Mouse (Mus musculus) heart, postnatal 25 days (tissue): ENCODE measurements around the gene Slc22a1. TPM values are rescaled to one million over a fixed set of nuclear protein-coding genes. Genes with fewer than 3 reads are reported as not detected.

ENCODE experiments used
- DNase-seq: peaks from one replicate; pipeline ENCODE4 v3.0.0; 2022; ENCODE audit warnings: low spot score
- intact Hi-C: fragments of 180-260 bp; cut with DNase I; formaldehyde crosslinking; loops from one replicate; pipeline ENCODE4 v1.15.1; 2025
- total RNA-seq, 2 experiments: library from RNA; stranded (reverse); gene quantifications; 2 replicates each; pipeline ENCODE4 v1.2.3; 2021

The Slc22a1 gene
- total RNA-seq, 2 experiments from 2014 or later, result 11.3 to 12.8 TPM

GRCm38 (mm10) chr17:12641087-12641486, 34.5 kb downstream of the Slc22a1 start:
- no peak for DNase-seq
- intact Hi-C loops, result no loop called here

DNA sequence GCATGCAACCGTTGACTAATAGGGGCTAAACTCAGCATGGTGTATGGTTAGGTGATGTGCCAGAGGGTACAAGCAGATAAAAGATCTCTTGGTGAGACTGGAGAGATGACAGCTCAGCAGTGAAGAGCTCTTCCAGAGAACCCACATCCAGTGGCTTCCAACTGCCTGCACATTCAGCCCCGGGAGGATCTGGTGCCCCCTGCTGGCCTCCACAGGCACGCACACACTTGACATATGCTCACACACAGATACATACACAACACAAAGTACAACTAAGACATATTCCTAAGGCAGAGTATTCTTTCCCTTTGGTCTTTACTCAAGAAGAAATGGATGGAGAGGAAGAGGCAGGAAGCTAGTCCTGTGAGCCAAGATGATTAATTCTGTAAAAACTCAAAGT, 36.0 kb downstream of the Slc22a1 start:
- intact Hi-C loops, result no loop called here
- no peak for DNase-seq

GRCm38 (mm10) chr17:12634814-12635213, 40.8 kb downstream of the Slc22a1 start:
- DNase-seq, result no peak
- intact Hi-C loops, result no loop called here

GRCm38 (mm10) chr17:12631771-12632600, 43.6 kb downstream of the Slc22a1 start:
- intact Hi-C loops, result no loop called here
- DNase-seq, result no peak

DNA sequence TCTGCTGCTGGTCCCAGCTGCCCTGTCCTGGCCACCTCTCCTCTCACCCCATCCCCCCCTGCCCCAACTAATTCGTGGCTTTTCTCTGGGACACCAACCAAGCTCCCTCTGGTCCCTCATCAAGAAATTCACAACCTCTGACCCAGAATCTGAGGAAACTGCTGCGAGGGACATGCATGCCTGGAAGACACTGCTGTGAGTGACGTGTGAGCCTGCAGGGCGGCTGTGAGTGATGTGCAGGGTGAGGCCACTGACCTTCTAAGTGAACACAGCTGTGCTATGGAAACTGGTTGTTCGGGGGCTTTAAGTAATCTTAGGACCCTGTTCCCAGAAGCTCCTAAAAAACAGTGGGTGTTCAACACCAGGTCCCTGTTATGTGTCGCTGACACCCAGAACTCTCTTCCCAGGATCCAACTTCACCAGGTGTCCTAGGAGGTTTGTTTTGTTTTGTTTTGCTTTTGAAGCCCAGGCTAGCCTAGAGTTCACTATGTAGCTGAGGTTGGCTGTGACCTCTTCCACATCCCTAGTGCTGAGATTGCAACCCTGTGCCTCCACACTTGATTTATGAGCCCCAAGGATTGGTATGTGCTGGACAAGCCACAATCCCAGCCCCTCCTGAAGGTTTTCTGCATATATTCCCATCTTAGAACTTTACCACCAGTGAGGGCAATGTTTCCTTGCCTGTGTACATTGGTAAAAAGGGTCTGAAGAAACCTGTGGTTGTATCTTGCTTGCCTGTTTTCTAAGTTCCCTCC, 44.5 kb downstream of the Slc22a1 start:
- intact Hi-C loops, result no loop called here
- no peak for DNase-seq

GRCm38 (mm10) chr17:12627983-12628382, 47.6 kb downstream of the Slc22a1 start:
- no peak for DNase-seq
- intact Hi-C loops, result no loop called here

DNA sequence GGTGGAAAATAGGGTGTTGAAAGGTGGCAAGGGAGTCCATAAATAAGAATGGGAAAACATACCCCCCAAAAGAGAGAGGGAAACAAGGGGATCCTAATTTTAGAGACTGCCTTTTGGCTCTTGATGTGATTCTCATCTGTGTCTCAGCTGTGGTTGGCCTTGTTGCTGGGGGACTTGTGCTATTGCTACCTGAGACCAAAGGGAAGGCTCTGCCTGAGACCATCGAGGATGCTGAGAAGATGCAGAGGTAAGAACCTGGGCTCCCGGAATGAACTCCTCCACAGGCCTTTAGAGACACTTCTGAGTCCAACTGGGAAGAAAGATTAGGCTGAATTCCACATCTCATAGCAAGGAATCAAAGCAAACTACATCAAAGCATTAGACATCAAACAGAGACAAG, 56.0 kb downstream of the Slc22a1 start:
- intact Hi-C loops, result no loop called here
- no peak for DNase-seq

- intact Hi-C loops, result no loop called here
- no peak for DNase-seq
Observed at GRCm38 (mm10) chr17:12615429-12615828, 60.2 kb downstream of the Slc22a1 start.

- DNase-seq, result no peak
- intact Hi-C loops, result no loop called here
Observed at GRCm38 (mm10) chr17:12614511-12615385, 60.9 kb downstream of the Slc22a1 start.

DNA sequence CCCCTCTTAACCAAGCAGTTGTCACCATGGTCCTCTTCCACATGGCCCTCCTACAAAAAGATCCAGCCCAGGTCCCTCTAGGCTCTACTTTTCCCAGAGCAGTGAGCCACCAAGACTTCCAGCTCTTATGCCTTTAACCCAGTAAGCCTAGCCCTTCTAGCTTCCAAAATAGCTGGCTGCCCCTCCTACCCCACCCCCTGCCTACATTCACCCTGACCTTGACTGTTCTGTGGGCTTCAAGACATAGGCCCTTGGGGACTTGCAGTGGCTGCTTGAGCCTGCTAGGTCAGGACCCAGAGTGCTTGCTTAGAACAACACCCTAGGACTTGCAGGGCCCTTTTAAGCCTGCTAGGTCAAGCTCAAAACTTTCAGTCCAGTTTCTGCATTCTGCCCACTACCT, 68.4 kb downstream of the Slc22a1 start:
- DNase-seq, result no peak
- intact Hi-C loops, result no loop called here

- no peak for DNase-seq
- intact Hi-C loops, result no loop called here
Observed at GRCm38 (mm10) chr17:12606634-12607033, 69.0 kb downstream of the Slc22a1 start.

Other genes starting within 250 kb of the Slc22a1 start
- gene Slc22a3, start 168.1 kb downstream of the Slc22a1 start, total RNA-seq, result 1 to 10 TPM; 5.6 to 7.0 TPM
- not detected for gene Slc22a2, start 91.7 kb downstream of the Slc22a1 start, total RNA-seq
- 100 to 1,000 TPM in 1 of 2 experiments, 10 to 100 TPM in 1; 99.0 to 108 TPM for gene Igf2r, start 93.8 kb upstream of the Slc22a1 start, total RNA-seq
- gene Mas1, start 192.3 kb upstream of the Slc22a1 start, total RNA-seq, result 1 to 10 TPM in 1 of 2 experiments, under 1 TPM in 1; 0.42 to 1.8 TPM
- 1 to 10 TPM; 5.3 to 5.4 TPM for gene Mrgprh, start 200.2 kb upstream of the Slc22a1 start, total RNA-seq
- under 1 TPM; 0.42 to 0.55 TPM for gene Pnldc1, start 234.4 kb upstream of the Slc22a1 start, total RNA-seq
- 100 to 1,000 TPM; 200 to 213 TPM for gene Tcp1, start 239.9 kb upstream of the Slc22a1 start, total RNA-seq
- gene Mrpl18, start 240.5 kb upstream of the Slc22a1 start, total RNA-seq, result 100 to 1,000 TPM; 157 to 175 TPM